Mouse (Mus musculus): ENCODE results near the gene Acbd6.

The Acbd6 gene

DNA sequence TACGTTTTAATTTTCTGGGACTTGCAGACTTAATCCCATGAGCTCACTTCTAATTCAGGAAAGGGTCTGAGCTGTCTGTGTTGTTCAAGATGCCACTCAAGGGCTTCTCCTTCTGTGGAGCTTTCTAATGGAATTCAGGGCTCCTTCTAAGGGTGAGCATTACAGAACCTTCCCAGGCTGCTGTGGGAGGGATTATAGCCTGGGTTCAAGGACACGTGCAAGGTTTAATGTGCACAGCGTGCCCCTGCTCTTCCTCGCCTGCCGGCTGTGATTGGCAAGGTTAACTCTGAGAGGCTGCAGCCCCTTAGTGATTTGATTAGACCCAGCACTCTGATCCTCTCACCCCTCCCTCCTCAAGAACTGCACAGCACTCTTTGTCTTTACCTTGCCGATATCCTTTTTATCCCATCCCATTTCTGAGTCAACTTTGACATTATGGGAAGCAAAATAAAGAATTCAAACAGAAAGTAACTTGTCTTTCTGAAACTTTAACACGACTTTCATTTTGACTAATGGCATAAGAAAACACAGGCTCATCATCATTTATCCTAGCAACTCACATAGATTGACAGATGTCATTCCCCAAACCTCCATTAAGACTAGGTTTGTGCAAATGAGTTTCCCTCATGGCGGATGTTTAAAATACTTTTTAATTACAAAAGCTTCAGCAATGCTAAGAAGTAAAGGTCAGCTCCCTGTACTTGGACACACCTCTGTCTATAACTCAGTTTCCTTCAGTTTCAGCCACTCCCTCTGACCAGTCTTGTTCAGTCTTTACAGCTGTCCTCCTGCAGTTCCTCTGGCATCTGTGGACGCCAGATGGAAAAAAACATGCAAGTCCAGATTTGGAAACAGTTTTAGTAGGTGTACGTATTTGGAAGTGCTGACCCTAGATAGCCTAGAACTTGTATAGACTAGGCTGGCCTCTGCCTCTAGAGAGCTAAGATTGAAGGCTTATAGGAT lies 88.7 kb downstream of the Acbd6 start:
- no peak for DNase-seq (ENCODE audit: low read depth, low spot score)

DNA sequence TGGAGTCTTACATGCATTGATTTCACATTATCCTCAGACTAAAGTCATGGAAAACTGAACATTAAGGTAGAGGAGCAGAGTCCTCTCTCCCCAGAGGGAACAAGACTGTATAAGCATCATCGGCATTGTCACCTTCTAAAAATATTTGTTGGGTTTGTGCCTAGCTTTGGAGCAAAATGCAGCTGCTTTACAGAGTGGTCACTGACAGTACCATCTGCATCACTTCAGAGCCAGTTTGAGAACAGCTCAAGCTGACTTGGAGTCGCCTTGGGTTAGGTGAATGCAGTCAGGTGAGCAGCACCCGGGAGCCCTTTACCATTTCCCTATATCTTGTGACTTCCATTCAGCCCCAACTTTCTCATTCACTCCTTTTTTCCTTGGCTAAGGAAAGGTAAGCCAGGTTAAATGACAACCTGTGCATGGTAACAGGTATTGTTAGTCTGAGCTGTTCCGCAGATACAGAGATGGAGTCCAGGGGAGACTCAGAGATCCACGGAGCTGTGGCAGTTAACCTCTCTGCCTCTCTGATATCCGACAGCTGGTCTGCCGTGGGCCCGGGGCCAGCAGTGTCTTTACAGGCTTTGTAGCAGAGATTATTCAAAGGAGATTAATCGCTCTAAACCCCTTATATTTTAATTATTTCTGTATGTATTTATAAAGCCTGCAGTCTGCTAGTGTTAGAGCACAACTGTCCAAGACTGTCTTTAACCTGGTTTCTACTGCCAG lies 92.4 kb downstream of the Acbd6 start:
- no peak for DNase-seq (ENCODE audit: low read depth, low spot score)

DNA sequence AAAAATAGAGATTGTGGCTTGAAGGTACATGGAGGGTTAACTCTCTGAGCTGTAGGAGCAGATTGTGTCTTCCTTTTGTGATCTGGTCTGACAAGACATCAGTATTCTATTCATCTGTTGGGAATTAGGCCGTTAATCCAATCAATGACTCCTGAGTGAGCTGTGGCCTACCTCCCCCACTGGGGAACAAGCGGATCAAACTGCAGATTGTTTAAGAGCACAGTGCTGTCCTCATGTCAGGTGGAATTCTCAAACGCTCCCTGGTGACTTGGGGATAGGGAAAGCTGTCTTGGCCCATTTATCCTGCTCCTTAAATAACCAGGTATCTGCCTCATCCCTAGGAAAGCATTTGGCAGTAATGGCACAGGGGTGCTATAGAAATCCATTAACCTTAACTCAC lies 97.0 kb downstream of the Acbd6 start:
- DNase-seq (ENCODE audit: low read depth, low spot score), result no peak

DNA sequence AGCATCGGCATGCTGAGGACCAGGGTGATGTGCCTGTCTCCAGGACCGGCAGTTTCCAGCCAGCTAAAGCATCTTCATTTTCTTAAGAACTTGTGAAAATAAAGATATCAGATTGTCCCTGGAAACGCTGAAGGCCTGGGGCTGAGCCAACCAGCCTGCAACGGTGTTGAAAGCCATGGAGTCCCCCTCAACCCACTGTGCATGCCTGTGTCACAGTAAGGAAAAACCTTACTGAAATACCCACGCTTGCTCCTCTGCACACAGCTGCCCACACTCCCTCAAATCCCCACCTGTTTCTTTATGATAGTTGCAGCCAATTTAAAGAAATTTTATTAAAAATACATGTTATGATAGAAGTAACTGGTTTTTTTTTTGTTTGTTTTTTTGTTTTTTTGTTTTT lies 98.4 kb downstream of the Acbd6 start:
- no peak for DNase-seq (ENCODE audit: low read depth, low spot score)

DNA sequence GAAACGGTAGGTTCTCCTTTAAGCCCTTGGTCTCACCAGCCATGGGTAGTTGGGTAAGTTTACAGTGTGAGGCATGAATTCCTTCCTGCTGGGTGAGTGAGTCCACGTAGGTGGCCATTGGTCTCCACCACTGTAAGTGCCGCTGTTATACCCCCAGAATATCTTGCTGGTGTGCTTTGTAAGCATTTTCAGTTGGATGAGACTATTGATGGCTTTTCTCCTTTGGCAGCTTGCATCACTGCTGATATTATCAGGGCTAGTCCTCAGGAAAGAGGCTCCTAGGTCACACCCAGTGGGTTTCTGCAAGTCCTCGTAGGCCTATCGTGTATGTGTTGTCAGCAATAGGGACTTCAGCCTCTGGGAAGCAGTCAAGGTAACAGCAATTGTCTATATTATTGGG lies 106.1 kb downstream of the Acbd6 start:
- DNase-seq (ENCODE audit: low read depth, low spot score), result no peak

DNA sequence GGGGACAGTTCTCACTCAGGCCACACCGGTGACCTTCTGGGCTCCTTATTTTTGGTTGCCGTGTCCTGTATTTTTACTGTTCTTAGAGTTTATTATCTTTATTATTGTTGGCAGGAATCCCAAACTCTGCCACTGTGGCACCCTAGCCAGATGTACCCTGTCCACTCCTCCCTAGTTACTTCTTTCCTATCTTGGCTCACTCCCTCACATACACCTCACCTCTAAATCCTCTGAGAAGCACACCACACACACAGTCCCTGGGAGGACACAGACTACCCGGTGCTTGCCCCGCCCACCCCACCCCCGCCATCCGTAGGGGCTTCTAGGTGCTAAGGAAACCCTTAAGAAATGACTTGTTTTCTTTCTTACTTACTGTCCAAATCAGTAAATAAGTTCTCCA lies 117.7 kb downstream of the Acbd6 start:
- no peak for DNase-seq (ENCODE audit: low read depth, low spot score)

DNA sequence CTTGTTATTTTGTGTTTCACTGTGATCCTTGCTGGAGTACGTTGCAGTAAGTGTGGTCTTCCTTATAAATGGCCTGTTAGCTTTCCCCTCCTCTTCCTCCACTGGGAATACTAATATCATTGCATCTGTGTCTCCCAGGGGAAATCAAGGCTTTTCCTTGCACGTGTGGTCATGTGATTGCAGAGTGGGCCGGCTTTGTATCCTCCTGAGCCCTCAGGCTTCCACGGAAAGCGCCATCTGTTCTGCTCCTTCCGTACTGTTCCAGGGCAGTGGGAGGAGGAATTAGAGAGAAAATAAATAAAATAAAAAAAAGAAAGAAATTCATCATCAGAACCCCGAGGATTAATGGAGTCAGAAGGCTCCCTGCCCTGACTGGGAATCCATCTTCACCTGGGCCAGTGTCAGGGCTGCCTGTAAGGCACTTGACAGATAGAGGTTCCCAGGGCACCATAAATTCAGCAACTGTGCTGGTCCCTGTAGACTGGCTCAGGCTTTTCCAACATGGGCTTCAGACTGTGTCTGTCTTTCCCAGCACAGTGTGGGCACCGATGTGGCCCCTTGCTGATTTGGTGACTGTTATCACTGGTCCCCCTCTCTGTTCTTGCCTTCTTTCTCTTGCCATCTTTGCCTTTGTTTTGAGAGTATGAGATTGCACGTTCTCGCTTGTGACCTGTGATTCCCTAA lies 123.3 kb downstream of the Acbd6 start:
- DNase-seq (ENCODE audit: low read depth, low spot score), result no peak

DNA sequence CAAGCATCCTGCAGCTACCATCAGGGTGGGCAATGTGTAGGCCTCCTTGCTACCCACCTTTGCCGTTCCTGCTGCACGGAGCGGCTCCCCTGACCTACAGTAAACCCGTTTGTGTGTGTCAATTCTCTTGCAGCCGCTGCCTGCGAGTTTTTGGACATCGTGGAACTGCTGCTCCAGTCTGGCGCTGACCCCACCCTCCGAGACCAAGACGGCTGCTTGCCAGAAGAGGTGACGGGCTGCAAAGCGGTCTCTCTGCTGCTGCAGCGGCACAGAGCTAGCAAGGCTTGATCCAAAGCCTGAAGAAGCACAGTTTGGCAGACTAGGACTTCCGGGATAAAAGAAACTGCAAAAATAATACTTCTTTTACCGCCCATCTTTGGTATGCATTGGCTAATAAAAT lies 128.9 kb downstream of the Acbd6 start:
- no peak for DNase-seq (ENCODE audit: low read depth, low spot score)

DNA sequence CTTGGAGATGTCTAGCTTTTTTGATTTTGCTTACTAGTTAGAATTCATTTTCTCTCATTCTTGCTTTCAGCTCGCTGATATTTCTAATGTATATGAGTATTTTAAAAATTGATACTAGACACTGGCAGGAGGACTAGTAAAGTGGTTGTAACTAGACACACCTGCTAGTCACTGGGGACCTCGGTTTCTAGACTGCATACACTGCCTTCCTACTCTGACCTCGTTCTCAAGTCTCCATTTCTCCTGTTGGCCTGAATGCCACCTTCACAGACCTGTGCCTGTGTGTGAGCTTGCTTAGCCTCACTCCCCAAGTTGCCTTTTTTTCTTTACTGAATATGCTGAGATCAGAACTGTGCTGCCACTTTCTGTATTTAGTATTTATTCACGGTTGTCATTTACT lies 131.2 kb downstream of the Acbd6 start:
- DNase-seq (ENCODE audit: low read depth, low spot score), result no peak

DNA sequence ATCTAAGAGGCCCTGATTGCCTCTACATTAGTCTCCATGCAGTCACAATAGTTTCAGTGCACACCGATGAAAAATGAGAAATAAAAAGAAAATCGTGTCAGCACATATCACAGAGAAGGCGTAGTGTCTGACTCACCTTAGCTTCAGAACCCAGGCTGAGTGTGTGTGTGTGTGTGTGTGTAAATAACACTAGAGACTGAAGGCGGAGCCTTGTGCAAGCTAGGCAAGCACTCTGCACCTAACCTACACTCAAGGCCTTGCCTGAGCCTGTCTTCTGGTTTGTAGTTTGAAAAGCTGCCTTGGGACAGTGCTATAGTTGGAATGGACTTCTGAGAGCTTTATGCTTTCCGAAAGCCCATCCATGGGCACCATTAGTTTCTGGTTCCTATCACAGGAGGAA lies 131.6 kb downstream of the Acbd6 start:
- DNase-seq (ENCODE audit: low read depth, low spot score), result no peak

DNA sequence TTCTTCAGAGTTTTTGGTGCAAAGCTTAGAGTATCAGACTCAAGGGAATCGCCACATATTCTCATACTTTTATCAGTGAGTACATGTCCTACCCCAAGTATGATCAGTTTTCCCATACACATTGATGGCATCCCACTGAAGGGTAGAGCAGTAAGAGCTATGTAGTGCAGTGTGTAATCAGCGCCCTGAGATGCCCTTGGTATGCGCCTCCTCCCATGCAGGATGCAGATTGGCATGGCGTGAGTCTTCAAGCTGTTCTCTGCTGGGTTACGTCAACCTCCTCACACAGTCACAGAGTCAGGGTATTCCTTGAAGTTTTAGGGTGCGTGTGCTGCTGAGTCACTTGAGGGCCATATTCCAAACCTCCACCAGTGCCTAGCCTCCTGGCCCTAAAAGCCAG lies 134.3 kb downstream of the Acbd6 start:
- DNase-seq (ENCODE audit: low read depth, low spot score), result no peak

DNA sequence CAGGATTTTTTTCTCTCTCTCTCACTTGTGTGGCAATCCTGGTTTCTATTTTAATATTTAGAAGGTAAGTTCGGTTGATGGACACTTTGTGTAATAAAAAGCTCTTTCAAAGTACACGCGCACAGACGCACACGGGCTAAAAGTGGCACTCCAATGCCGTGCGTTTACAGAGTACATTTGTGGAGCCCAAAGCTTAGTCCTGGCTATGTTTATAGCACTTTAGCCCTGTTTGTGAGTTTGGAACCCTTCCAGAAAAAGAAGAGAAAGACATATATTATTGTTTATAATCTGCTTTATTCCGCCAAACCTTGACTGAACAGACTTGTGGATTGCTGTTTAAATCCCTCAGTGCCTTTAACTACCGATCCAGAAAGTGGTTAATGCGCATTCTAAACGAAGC lies 135.1 kb downstream of the Acbd6 start:
- DNase-seq (ENCODE audit: low read depth, low spot score), result no peak

DNA sequence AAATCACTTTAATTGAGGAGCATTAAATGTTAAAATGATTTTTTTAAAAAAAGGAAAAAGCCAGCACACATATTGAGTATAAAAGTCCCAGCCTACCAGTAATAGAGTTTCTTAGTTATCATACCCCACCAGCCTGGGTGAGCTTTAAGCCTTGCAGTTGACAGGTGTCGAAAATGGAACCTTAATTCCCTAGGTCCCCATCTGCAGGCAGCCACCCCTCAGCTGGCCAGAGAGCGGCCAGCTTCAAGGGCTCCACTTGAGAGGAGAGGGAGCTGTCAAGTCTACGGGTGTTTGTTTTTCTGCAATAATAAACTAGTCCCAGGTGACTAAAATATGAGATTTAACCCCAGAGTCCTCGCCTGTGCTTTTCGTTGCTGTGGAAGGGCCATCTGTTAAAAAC lies 135.5 kb downstream of the Acbd6 start:
- no peak for DNase-seq (ENCODE audit: low read depth, low spot score)

DNA sequence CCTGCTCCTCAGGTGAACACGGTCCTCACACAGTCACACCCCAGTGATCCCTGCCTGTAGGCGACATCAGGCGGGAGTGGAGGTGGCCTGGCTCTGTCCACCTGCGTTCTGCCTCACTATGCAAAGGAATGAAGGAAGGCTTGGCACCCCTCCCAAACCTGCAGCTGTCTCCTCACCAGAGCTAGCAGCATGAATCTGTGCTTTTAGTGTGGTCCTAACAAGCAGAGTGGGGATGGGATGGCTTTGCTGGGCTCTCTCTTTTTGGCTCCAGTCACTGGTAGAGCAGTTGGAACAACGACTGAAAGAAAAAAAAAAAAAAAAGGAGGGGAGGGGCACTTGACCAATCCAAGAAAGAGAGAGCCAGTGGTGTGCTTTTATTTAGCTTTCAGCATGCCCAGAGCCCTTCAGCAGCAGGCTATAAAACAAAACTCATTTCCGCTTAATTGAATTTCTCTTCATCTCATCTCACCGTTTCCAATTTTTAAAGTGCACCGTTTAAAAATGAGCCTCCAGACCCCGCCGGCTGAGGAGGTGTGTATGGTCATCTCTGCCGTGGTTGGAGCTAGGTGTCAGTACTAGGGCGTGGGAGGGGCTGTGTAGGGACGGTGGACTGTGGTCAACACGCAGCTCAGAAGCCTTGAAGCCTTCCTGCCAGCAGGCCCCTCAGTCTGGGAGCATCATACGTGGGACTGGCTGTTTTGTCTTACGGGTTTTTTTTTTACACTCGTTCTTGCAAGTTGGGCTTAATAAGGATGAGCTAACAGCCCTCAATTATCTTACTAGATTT lies 140.6 kb downstream of the Acbd6 start:
- no peak for DNase-seq (ENCODE audit: low read depth, low spot score)

DNA sequence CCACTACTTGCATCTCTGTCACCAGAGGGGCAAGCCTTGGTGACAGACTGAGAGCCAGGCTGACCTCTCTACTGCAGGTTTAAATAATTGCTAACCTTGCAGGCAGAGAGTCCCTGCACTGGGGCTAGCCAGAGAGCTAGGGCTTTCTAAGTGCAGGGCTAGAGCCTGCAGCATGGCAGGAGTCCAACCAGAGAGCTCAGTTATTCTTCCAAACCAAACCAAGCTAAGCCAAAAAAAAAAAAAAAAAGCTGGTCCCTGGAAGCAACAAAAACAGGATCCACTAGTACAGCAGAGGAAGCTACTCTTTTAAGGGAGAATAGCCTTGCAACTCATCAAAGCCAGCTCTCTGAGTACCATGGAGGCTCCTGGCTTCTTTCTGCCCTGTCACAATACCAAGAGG lies 143.0 kb downstream of the Acbd6 start:
- no peak for DNase-seq (ENCODE audit: low read depth, low spot score)

DNA sequence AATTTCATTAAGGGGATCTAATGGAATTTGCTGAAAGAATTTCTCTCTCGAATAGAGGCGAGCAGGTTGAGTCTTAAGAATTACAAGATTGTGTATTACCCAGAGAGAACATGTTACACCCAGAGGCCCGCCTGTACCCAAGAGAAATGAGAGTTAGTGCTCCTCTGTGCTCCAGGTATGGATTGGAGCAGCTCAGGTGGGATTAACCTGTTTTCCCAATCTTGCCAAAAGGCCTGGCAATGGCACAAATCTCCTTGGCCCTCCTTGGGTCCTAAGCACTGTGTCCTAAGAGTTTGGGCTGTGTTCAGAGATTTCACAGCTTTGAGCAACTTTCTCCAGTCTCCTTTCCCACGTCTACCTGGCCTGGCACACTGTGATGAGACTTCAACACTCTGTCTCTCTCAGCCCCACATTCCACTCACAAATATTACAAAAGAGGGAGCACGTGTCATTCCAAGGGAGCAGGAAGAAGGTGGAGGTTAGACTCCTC lies 145.3 kb downstream of the Acbd6 start:
- no peak for DNase-seq (ENCODE audit: low read depth, low spot score)

DNA sequence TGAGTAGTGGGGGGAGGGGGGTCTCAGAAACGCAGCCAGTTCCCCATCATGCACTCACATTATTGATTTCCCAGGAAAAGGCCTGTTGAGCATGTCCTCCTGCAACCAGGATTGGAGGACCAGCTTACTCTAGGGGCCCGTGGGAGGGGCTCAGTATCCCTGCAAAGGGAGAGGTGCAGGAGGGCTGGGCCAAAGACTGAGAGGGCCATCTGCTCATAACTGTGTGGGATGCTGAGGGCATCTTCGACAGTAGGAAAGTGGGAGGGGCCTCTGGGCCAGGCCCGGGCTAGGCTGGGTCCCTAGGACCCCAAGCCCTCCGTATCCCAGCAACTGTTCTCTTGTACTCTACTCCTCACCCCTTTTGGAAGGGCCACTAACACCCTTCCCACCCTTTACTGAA lies 146.3 kb downstream of the Acbd6 start:
- no peak for DNase-seq (ENCODE audit: low read depth, low spot score)

DNA sequence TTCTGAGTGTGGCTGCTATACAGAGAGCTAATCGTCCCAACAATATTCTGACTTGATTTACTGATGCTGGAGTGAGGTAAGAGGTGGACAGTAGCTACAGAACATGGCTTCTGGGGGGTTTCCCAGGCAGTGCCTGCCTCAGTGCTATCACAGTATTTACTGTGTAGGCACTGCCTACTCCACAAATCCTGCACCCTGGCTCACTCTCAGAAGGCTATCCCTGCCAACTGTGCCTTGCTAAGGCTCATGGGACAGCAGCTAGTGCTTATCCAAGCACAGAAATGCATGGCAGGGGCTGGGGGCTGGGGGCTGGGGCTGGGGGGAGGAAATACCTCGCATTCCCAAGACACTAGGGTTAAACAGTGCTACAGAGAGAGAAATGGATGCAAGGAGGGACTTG lies 155.4 kb downstream of the Acbd6 start:
- DNase-seq (ENCODE audit: low read depth, low spot score), result no peak

DNA sequence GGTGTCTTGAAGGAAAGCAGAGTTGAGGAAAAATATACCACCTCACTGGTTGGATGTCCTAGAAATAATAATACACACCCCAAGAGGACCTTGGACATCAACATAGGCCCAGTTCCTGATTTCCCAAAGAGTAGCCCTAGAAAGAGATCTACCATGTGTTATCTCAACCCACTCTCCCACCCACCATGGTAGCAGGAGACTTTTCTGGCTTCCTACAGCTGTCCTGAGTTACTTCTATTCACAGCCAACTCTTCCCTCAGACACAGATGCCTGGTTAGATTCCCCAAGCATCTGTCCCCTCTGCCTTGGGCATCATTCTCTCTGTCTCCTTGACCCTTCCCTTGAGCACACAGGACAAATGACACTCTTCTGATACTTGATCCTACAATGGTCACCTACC lies 157.4 kb downstream of the Acbd6 start:
- DNase-seq (ENCODE audit: low read depth, low spot score), result no peak

DNA sequence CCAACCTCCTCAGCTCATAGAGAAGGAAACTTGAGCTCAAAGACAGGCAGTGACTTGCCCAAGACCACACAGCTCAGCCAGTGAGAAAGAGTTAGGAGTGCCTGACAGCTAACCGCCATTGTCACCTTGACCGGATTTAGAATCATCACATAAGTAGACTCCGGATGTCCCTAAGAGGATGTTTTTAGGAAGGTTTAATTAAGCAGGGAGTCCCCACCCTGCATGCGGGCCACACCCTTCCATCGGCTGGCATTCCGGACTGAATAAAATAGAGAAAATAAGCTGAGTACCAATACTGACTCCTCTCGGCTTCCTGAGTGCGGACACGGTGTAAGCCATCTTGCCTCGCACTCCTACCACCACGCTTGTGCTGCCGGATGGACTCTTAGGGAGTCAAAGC lies 159.4 kb downstream of the Acbd6 start:
- no peak for DNase-seq (ENCODE audit: low read depth, low spot score)

DNA sequence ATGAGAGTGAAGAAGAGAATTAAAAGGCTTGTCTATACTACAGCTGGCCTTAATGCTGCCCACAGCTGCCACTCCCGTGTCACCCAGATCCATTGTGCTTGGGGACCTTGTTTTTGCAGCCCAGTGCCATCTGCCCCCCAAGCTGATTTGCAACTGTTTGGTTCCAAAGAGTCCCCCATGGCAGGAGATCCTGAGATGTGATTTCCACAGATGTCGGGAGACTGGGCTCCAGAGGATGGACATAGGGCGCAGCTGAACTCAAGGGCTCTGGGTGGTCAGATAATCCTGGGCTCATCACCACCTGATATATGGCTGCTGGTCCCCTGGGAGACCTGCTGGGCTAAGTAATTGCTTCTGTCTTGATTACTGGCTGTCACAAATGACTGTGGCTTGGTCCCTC lies 160.9 kb downstream of the Acbd6 start:
- DNase-seq (ENCODE audit: low read depth, low spot score), result no peak

DNA sequence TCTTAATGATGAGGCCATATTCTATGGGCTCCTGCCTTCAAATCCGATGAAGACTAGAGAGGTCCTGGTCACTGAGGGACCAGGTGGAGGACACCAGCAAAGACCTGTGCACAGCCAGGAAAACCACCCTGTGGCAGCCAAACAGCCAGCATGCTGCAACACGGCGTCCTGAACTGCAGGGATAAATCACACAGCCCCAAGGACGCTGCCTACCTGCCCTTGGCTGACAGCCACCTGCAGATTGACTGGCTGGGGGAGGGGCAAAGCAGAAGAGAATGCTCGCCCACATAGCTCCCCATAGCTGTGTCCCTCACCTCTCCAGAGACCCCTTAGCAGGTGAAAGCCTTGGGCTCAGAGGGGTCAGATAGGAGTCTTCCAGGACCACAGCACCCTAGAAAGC lies 162.1 kb downstream of the Acbd6 start:
- no peak for DNase-seq (ENCODE audit: low read depth, low spot score)

Data from WW6 (cell line).